Mouse (Mus musculus): ENCODE measurements around the gene Zdhhc7.

GRCm38 (mm10) chr8:120074516-120074915, 26.8 kb downstream of the Zdhhc7 start:
- TF ChIP-seq CTCF (conservative IDR thresholded peaks at IDR 0.05; ENCODE audit: low read length) (no peak), NANOG (IDR thresholded peaks at IDR 0.05; ENCODE audit: borderline replicate concordance, low read length) (no peak)

All from E14TG2a.4 (cell line).